Mouse (Mus musculus) forebrain, embryonic 13.5 days (tissue): ENCODE measurements at regions not wholly inside any gene's neighbourhood (a gene's known extent, or its start where the extent isn't known, plus 50 kb on each side); places are given as distances from the start of the nearest gene placed in this dataset. TPM values are rescaled to one million over a fixed set of nuclear protein-coding genes. Genes with fewer than 3 reads are reported as not detected.

Source experiments
- ATAC-seq: fragments of 200-750 bp; cut with Nextera tagmentation; 2 replicates; pipeline ENCODE4 v1.8.0; 2017
- H3K27ac ChIP-seq: fragments of 300-500 bp; sonication (generic); 2 replicates; pipeline ENCODE4 v1.5.1; 2015; ENCODE audit warnings: inconsistent platforms, mild to moderate bottlenecking, moderate library complexity
- H3K27me3 ChIP-seq: fragments of 300-500 bp; sonication (generic); 2 replicates; pipeline ENCODE4 v1.6.1; 2015; ENCODE audit warnings: mild to moderate bottlenecking, inconsistent platforms
- H3K36me3 ChIP-seq: fragments of 300-500 bp; sonication (generic); 2 replicates; pipeline ENCODE4 v1.6.1; 2015; ENCODE audit warnings: mild to moderate bottlenecking, inconsistent platforms; ENCODE audit not compliant: poor library complexity, severe bottlenecking
- H3K4me1 ChIP-seq: fragments of 300-500 bp; sonication (generic); 2 replicates; pipeline ENCODE4 v1.6.1; 2015; ENCODE audit warnings: inconsistent platforms
- H3K4me2 ChIP-seq: fragments of 300-500 bp; sonication (generic); 2 replicates; pipeline ENCODE4 v1.6.1; 2015; ENCODE audit warnings: inconsistent platforms, mild to moderate bottlenecking, moderate library complexity
- H3K4me3 ChIP-seq: fragments of 300-500 bp; sonication (generic); 2 replicates; pipeline ENCODE4 v1.5.1; 2015; ENCODE audit warnings: mild to moderate bottlenecking, inconsistent platforms
- H3K9ac ChIP-seq: fragments of 300-500 bp; sonication (generic); 2 replicates; pipeline ENCODE4 v1.6.1; 2015; ENCODE audit warnings: mild to moderate bottlenecking, inconsistent platforms
- H3K9me3 ChIP-seq: fragments of 300-500 bp; sonication (generic); replicated peaks from 2 replicates; pipeline ENCODE4 v1.6.1; 2016; ENCODE audit warnings: inconsistent platforms
- WGBS: fragments of 180-500 bp; shearing (Covaris S2); methylation state at CpG from one replicate; pipeline ENCODE4 v1.1.7; 2015; 5-methylcytosine and 5-hydroxymethylcytosine counted together
- microRNA-seq: library from miRNA; unstranded; fragments of <30 nt; microRNA quantifications from one replicate; pipeline ENCODE4, GENCODE M21; 2016

- no peaks in the 10 kb centered on the region for H3K4me1 ChIP-seq
- 76% methylated on average over 5 of the region's 5 CpGs for WGBS
- H3K27ac ChIP-seq, result no peak overlapping the region
- no peak overlapping the region for H3K4me2 ChIP-seq
- no peaks in the 10 kb centered on the region for H3K9me3 ChIP-seq
- no peak for ATAC-seq
- no peaks in the 10 kb centered on the region for H3K27me3 ChIP-seq
- H3K9ac ChIP-seq, result no peak overlapping the region
- no peak overlapping the region for H3K4me3 ChIP-seq
- H3K36me3 ChIP-seq, result no peaks in the 10 kb centered on the region
These were observed 625.8 kb upstream of the Gm597 start for GRCm38 (mm10) chr1:29405807-29406206.

GRCm38 (mm10) chr1:29404139-29404538, 624.1 kb upstream of the Gm597 start:
- Histone ChIP-seq H3K4me3 (no peak overlapping the region), H3K27ac (no peak overlapping the region), H3K27me3 (no peaks in the 10 kb centered on the region), H3K36me3 (no peaks in the 10 kb centered on the region), H3K4me2 (no peak overlapping the region), H3K9ac (no peak overlapping the region), H3K4me1 (no peaks in the 10 kb centered on the region), H3K9me3 (no peaks in the 10 kb centered on the region)
- 0 out of 2 replicates have a peak, but pooled peaks have one; percentile 33 for ATAC-seq
- WGBS, result 61% methylated on average over 6 of the region's 6 CpGs

- Histone ChIP-seq H3K4me3 (no peak overlapping the region), H3K27me3 (no peaks in the 10 kb centered on the region), H3K9ac (no peak overlapping the region), H3K4me2 (no peak overlapping the region), H3K4me1 (no peaks in the 10 kb centered on the region), H3K9me3 (no peaks in the 10 kb centered on the region), H3K36me3 (no peaks in the 10 kb centered on the region), H3K27ac (no peak overlapping the region)
- 67% methylated on average over 1 of the region's 1 CpGs for WGBS
- ATAC-seq, result no peak
These were observed 583.7 kb upstream of the Gm597 start for GRCm38 (mm10) chr1:29363783-29364182.

- no peaks in the 10 kb centered on the region for H3K36me3 ChIP-seq
- H3K27ac ChIP-seq, result no peak overlapping the region
- H3K4me2 ChIP-seq, result no peak overlapping the region
- no peak overlapping the region for H3K4me3 ChIP-seq
- H3K27me3 ChIP-seq, result no peaks in the 10 kb centered on the region
- WGBS, result 22% methylated on average over 2 of the region's 2 CpGs
- no peak overlapping the region for H3K9ac ChIP-seq
- H3K9me3 ChIP-seq, result no peaks in the 10 kb centered on the region
- ATAC-seq, result no peak
- H3K4me1 ChIP-seq, result no peaks in the 10 kb centered on the region
These were observed 561.5 kb upstream of the Gm597 start for GRCm38 (mm10) chr1:29341587-29341986.

GRCm38 (mm10) chr1:29340945-29341344, 560.9 kb upstream of the Gm597 start:
- Histone ChIP-seq H3K4me1 (no peaks in the 10 kb centered on the region), H3K27me3 (no peaks in the 10 kb centered on the region), H3K27ac (no peak overlapping the region), H3K9me3 (no peaks in the 10 kb centered on the region), H3K9ac (no peak overlapping the region), H3K4me2 (no peak overlapping the region), H3K36me3 (no peaks in the 10 kb centered on the region), H3K4me3 (no peak overlapping the region)
- WGBS, result 81% methylated on average over 3 of the region's 3 CpGs
- no peak for ATAC-seq

- ATAC-seq, result no peak
- H3K27me3 ChIP-seq, result no peaks in the 10 kb centered on the region
These were observed 548.9 kb upstream of the Gm597 start for GRCm38 (mm10) chr1:29328930-29329329.

More at GRCm38 (mm10) chr1:29328930-29329329, 548.9 kb upstream of the Gm597 start:
- no peaks in the 10 kb centered on the region for H3K9me3 ChIP-seq
- no peaks in the 10 kb centered on the region for H3K4me1 ChIP-seq
- H3K36me3 ChIP-seq, result no peaks in the 10 kb centered on the region
- no peak overlapping the region for H3K27ac ChIP-seq
- H3K4me3 ChIP-seq, result no peak overlapping the region
- no peak overlapping the region for H3K9ac ChIP-seq
- H3K4me2 ChIP-seq, result no peak overlapping the region

Small RNAs in the stretch of these regions (microRNA-seq; reads per million reads assigned to microRNA genes)
- gene Gm23785, result not detected
